Mouse (Mus musculus): ENCODE results near the gene Capn11. TPM values are rescaled to one million over a fixed set of nuclear protein-coding genes. Genes with fewer than 3 reads are reported as not detected.
"Not testable (repeated sequence)": the region's sequence is repeated elsewhere in the genome, so short reads cannot be mapped to it uniquely, and the experiment has no call there.

The Capn11 gene
- total and polyA plus RNA-seq, 2 experiments: 0.02 TPM; not detected in 1

GRCm38 (mm10) chr17:45630992-45631391, 28.1 kb downstream of the Capn11 start:
- no peak overlapping the region for H3K9ac ChIP-seq (ENCODE audit: low read depth, low read length)
- no peaks in the 10 kb centered on the region for H3K79me2 ChIP-seq (ENCODE audit: control insufficient read depth, insufficient read depth, low read length)
- 70% methylated on average over 3 of the region's 3 CpGs for WGBS
- TF ChIP-seq CTCF (IDR thresholded peaks at IDR 0.05; ENCODE audit: low read depth, low read length) (no peak), POLR2A (IDR thresholded peaks at IDR 0.05; ENCODE audit: extremely low read depth, insufficient read depth, low read length) (no peak)
- H3K36me3 ChIP-seq (ENCODE audit: control insufficient read depth, insufficient read depth, low read length): no peaks in the 10 kb centered on the region
- no peaks in the 10 kb centered on the region for H3K27me3 ChIP-seq (ENCODE audit: control insufficient read depth, insufficient read depth, low read length)
- H3K4me1 ChIP-seq (ENCODE audit: control insufficient read depth, insufficient read depth, low read length): peaks cover 11% of the 10 kb centered on the region
- no peak overlapping the region for H3K4me3 ChIP-seq (ENCODE audit: insufficient read depth, low read depth, low read length)
- no peak overlapping the region for H3K27ac ChIP-seq (replicated peaks; ENCODE audit: insufficient read depth, low read depth, low read length)
- no peak for DNase-seq (ENCODE audit: extremely low read depth, low read depth, low spot score)

GRCm38 (mm10) chr17:45629861-45630694, 29.0 kb downstream of the Capn11 start:
- peaks cover 11% of the 10 kb centered on the region for H3K4me1 ChIP-seq (ENCODE audit: control insufficient read depth, insufficient read depth, low read length)
- H3K9ac ChIP-seq (ENCODE audit: low read depth, low read length): peak overlapping the region; percentile 43
- H3K4me3 ChIP-seq (ENCODE audit: insufficient read depth, low read depth, low read length): peak overlapping the region; percentile 12; the same call in 1 of the 2 replicates
- no peaks in the 10 kb centered on the region for H3K36me3 ChIP-seq (ENCODE audit: control insufficient read depth, insufficient read depth, low read length)
- peak; percentile 57 for DNase-seq (ENCODE audit: extremely low read depth, low read depth, low spot score)
- no peaks in the 10 kb centered on the region for H3K27me3 ChIP-seq (ENCODE audit: control insufficient read depth, insufficient read depth, low read length)
- WGBS: 5% methylated on average over 34 of the region's 34 CpGs
- TF ChIP-seq CTCF (IDR thresholded peaks at IDR 0.05; ENCODE audit: low read depth, low read length): peak; percentile 58
- TF ChIP-seq POLR2A (IDR thresholded peaks at IDR 0.05; ENCODE audit: extremely low read depth, insufficient read depth, low read length): no peak
- no peaks in the 10 kb centered on the region for H3K79me2 ChIP-seq (ENCODE audit: control insufficient read depth, insufficient read depth, low read length)
- peak overlapping the region; percentile 12; the same call in 1 of the 2 replicates for H3K27ac ChIP-seq (replicated peaks; ENCODE audit: insufficient read depth, low read depth, low read length)

GRCm38 (mm10) chr17:45628885-45629855, 30.0 kb downstream of the Capn11 start:
- Histone ChIP-seq H3K4me1 (ENCODE audit: control insufficient read depth, insufficient read depth, low read length) (peaks cover 11% of the 10 kb centered on the region), H3K27me3 (ENCODE audit: control insufficient read depth, insufficient read depth, low read length) (no peaks in the 10 kb centered on the region), H3K9ac (ENCODE audit: low read depth, low read length) (no peak overlapping the region), H3K27ac (replicated peaks; ENCODE audit: insufficient read depth, low read depth, low read length) (peak overlapping the region; percentile 12), H3K36me3 (ENCODE audit: control insufficient read depth, insufficient read depth, low read length) (no peaks in the 10 kb centered on the region), H3K79me2 (ENCODE audit: control insufficient read depth, insufficient read depth, low read length) (no peaks in the 10 kb centered on the region), H3K4me3 (ENCODE audit: insufficient read depth, low read depth, low read length) (no peak overlapping the region)
- TF ChIP-seq CTCF (IDR thresholded peaks at IDR 0.05; ENCODE audit: low read depth, low read length) (no peak), POLR2A (IDR thresholded peaks at IDR 0.05; ENCODE audit: extremely low read depth, insufficient read depth, low read length) (no peak)
- DNase-seq (ENCODE audit: extremely low read depth, low read depth, low spot score): peak; percentile 33
- 70% methylated on average over 13 of the region's 13 CpGs for WGBS

- Histone ChIP-seq H3K79me2 (ENCODE audit: control insufficient read depth, insufficient read depth, low read length) (no peaks in the 10 kb centered on the region), H3K9ac (ENCODE audit: low read depth, low read length) (no peak overlapping the region), H3K4me3 (ENCODE audit: insufficient read depth, low read depth, low read length) (no peak overlapping the region), H3K27me3 (ENCODE audit: control insufficient read depth, insufficient read depth, low read length) (no peaks in the 10 kb centered on the region), H3K4me1 (ENCODE audit: control insufficient read depth, insufficient read depth, low read length) (peaks cover 11% of the 10 kb centered on the region), H3K36me3 (ENCODE audit: control insufficient read depth, insufficient read depth, low read length) (no peaks in the 10 kb centered on the region), H3K27ac (replicated peaks; ENCODE audit: insufficient read depth, low read depth, low read length) (no peak overlapping the region)
- TF ChIP-seq POLR2A (IDR thresholded peaks at IDR 0.05; ENCODE audit: extremely low read depth, insufficient read depth, low read length) (no peak), CTCF (IDR thresholded peaks at IDR 0.05; ENCODE audit: low read depth, low read length) (no peak)
- no peak for DNase-seq (ENCODE audit: extremely low read depth, low read depth, low spot score)
- 49% methylated on average over 3 of the region's 3 CpGs for WGBS
These were observed 31.0 kb downstream of the Capn11 start for GRCm38 (mm10) chr17:45628160-45628559.

- Histone ChIP-seq H3K4me1 (ENCODE audit: control insufficient read depth, insufficient read depth, low read length) (peaks cover 11% of the 10 kb centered on the region), H3K9ac (ENCODE audit: low read depth, low read length) (peak overlapping the region; percentile 59), H3K79me2 (ENCODE audit: control insufficient read depth, insufficient read depth, low read length) (no peaks in the 10 kb centered on the region), H3K27me3 (ENCODE audit: control insufficient read depth, insufficient read depth, low read length) (no peaks in the 10 kb centered on the region), H3K27ac (replicated peaks; ENCODE audit: insufficient read depth, low read depth, low read length) (no peak overlapping the region), H3K4me3 (ENCODE audit: insufficient read depth, low read depth, low read length) (no peak overlapping the region), H3K36me3 (ENCODE audit: control insufficient read depth, insufficient read depth, low read length) (no peaks in the 10 kb centered on the region)
- DNase-seq (ENCODE audit: extremely low read depth, low read depth, low spot score): peak; percentile 78
- WGBS: 30% methylated on average over 15 of the region's 15 CpGs
- TF ChIP-seq CTCF (IDR thresholded peaks at IDR 0.05; ENCODE audit: low read depth, low read length) (peak; percentile 68), POLR2A (IDR thresholded peaks at IDR 0.05; ENCODE audit: extremely low read depth, insufficient read depth, low read length) (no peak)
These were observed 32.5 kb downstream of the Capn11 start for GRCm38 (mm10) chr17:45626577-45627134.

GRCm38 (mm10) chr17:45623425-45623824, 35.7 kb downstream of the Capn11 start:
- WGBS: 91% methylated on average over 8 of the region's 8 CpGs
- not testable (repeated sequence) for H3K27ac ChIP-seq (replicated peaks; ENCODE audit: insufficient read depth, low read depth, low read length); H3K36me3 ChIP-seq (ENCODE audit: control insufficient read depth, insufficient read depth, low read length); H3K9ac ChIP-seq (ENCODE audit: low read depth, low read length); DNase-seq (ENCODE audit: extremely low read depth, low read depth, low spot score); H3K27me3 ChIP-seq (ENCODE audit: control insufficient read depth, insufficient read depth, low read length); H3K4me3 ChIP-seq (ENCODE audit: insufficient read depth, low read depth, low read length); H3K79me2 ChIP-seq (ENCODE audit: control insufficient read depth, insufficient read depth, low read length); H3K4me1 ChIP-seq (ENCODE audit: control insufficient read depth, insufficient read depth, low read length)
